Mouse (Mus musculus): ENCODE results near the gene Hoxa9.

DNA sequence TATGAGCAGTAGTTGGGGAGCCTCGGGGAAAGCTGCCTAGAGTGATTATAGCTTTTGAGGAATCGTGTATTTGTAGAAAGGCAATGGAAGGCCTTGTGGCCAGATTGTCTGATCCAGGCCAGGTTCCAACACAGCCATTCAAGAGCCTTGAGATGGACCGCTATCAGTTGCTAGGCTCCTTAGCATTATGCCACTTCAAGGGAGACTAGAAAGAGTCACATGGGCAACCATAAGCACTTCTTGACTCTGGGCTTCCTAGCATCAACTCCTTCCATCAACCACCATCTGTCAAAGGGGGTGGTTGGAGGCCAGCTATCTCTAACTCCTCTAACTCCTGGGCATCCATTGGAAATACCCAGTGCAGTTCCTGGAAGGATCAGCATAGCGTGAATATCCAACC, 18.9 kb upstream of the Hoxa9 start:
- TF ChIP-seq CTCF (IDR thresholded peaks at IDR 0.05; ENCODE audit: borderline replicate concordance, insufficient read depth, low read length) (no peak), POLR2A (IDR thresholded peaks at IDR 0.05; ENCODE audit: low read depth, low read length) (no peak)
